Mouse (Mus musculus) urinary bladder, postnatal 0 days (tissue): ENCODE measurements around the gene Vmn1r234. TPM values are rescaled to one million over a fixed set of nuclear protein-coding genes. Genes with fewer than 3 reads are reported as not detected.

Experiments used
- microRNA-seq: library from miRNA; unstranded; fragments of <30 nt; microRNA quantifications from one replicate; pipeline ENCODE4, GENCODE M21; 2016
- polyA plus RNA-seq: library from polyadenylated mRNA; unstranded; fragments of >200 nt; fragmentation: Nextera tagmentation; extraction: Ambion mirVana; gene quantifications from 2 replicates; pipeline ENCODE4 v1.2.1, GENCODE M21; 2015

Gene Vmn1r234
- not detected in 2 replicates for polyA plus RNA-seq

GRCm38 (mm10) chr17:21225787-21226186, at the start of gene Vmn1r234:
Gene Vmn1r234 (plus strand): TSS chr17:21226087.

GRCm38 (mm10) chr17:21256111-21256510, 30.2 kb downstream of the Vmn1r234 start, which contains the start of gene Vmn1r235:
Gene Vmn1r235 (plus strand): TSS chr17:21256411.

GRCm38 (mm10) chr17:21282642-21283041, 56.8 kb downstream of the Vmn1r234 start, which contains the start of gene Vmn1r236:
Gene Vmn1r236 (plus strand): TSS chr17:21282942.

Small RNAs within 50 kb of the gene (microRNA-seq; reads per million reads assigned to microRNA genes)
- not detected for gene Gm26384

Other genes starting within 250 kb of the Vmn1r234 start
- not detected in 2 replicates for gene Vmn1r233, start 229.6 kb upstream of the Vmn1r234 start, polyA plus RNA-seq
- gene Zfp160, start 217.2 kb upstream of the Vmn1r234 start, polyA plus RNA-seq: 6.0 and 7.3 TPM in 2 replicates
- not detected in 2 replicates for gene Vmn1r235, start 30.3 kb downstream of the Vmn1r234 start, polyA plus RNA-seq
- gene Vmn1r236, start 56.9 kb downstream of the Vmn1r234 start, polyA plus RNA-seq: not detected in 2 replicates
- not detected in 2 replicates for gene Vmn1r237, start 85.8 kb downstream of the Vmn1r234 start, polyA plus RNA-seq
- 2.0 and 2.3 TPM in 2 replicates for gene Zfp677, start 157.7 kb downstream of the Vmn1r234 start, polyA plus RNA-seq
- 3.6 and 4.1 TPM in 2 replicates for gene Zfp54, start 197.1 kb downstream of the Vmn1r234 start, polyA plus RNA-seq
- 6.6 and 7.4 TPM in 2 replicates for gene Zfp51, start 224.3 kb downstream of the Vmn1r234 start, polyA plus RNA-seq